Mouse (Mus musculus) megakaryocyte, embryonic 14.5 days (primary cell): ENCODE results near the gene Aldh3a2.

Source experiments
- FLI1 ChIP-seq: IDR thresholded peaks from 2 replicates; pipeline ENCODE4 v1.6.1; 2012; ENCODE audit warnings: low read length, inconsistent platforms, mixed read lengths
- GATA1 ChIP-seq: IDR thresholded peaks from 3 replicates; pipeline ENCODE4 v1.6.1; 2012; ENCODE audit warnings: mixed read lengths, low read length, inconsistent platforms, borderline replicate concordance

DNA sequence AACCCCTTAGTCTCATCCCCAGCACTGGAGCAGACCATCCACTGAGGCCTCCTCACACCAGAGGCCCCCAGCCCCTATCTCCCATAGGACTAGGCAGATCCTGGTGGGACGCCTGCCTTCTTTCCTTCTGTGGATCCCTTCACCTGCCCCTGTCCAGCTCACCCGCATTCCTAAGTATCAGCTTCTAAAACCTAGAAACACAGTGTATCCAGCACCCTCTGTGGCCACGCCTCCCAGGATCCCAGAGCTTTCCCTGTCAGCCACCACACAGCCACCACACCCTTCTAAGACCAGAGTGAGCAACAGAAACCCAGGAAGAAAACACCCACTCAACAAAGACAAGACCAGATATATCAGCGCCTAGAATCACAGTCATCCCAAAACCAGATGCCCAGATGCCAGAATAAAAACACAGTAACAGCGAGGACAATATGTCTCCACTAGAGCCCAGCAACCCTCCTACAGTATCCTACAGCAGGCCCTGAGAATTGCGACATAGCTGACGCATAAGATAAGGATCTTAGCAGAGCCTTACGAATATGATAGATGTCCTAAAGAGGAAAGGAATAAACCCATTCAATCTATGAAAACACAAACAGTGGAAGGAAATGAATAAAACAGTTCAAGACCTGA lies 11.3 kb upstream of the Aldh3a2 start:
- TF ChIP-seq FLI1, result no peak
- no peak for TF ChIP-seq GATA1
